Mouse (Mus musculus): ENCODE measurements around the gene Cysltr2. TPM values are rescaled to one million over a fixed set of nuclear protein-coding genes. Genes with fewer than 3 reads are reported as not detected.

The Cysltr2 gene
- polyA plus RNA-seq, 1 experiment from 2014 or later = 2.0 TPM

DNA sequence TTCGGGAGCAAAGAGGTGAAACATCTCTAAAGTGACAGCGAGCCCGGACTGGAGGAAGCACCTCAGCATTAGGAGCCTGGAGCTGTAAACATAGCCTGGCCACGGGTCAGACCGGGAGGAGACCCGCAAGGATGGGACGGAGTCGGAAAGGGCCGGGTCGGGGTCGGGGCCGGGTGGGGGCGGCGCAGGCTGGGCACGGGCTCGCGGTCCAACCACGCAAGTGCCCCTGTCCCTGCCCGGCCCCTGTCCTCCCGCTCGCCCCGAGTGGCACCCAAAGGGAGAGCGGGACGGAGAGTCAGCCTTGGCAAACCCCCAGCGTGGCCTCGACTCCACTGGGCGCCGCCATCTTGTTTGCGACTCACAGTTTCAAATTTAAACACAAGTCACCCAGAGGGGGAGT lies 68.8 kb downstream of the Cysltr2 start:
- Histone ChIP-seq H3K9ac (ENCODE audit: low read length) (no peak overlapping the region), H3K4me1 (ENCODE audit: control insufficient read depth, insufficient read depth, low read length) (no peaks in the 10 kb centered on the region), H3K36me3 (ENCODE audit: control insufficient read depth, insufficient read depth) (no peaks in the 10 kb centered on the region), H3K27me3 (ENCODE audit: control insufficient read depth, insufficient read depth, low read length) (no peaks in the 10 kb centered on the region), H3K9me3 (replicated peaks; ENCODE audit: control insufficient read depth, low read length) (0 out of 2 replicates have a peak, but pooled peaks cover 2% of the 10 kb centered on the region), H3K4me2 (ENCODE audit: low read depth, low read length) (no peak overlapping the region), H3K27ac (ENCODE audit: low read length) (no peak overlapping the region), H3K4me3 (ENCODE audit: low read length) (no peak overlapping the region)
- no peak for ATAC-seq (replicated peaks; ENCODE audit: extremely low read depth, insufficient read depth, low FRiP score)
- WGBS = 93% methylated on average over 29 of the region's 29 CpGs

DNA sequence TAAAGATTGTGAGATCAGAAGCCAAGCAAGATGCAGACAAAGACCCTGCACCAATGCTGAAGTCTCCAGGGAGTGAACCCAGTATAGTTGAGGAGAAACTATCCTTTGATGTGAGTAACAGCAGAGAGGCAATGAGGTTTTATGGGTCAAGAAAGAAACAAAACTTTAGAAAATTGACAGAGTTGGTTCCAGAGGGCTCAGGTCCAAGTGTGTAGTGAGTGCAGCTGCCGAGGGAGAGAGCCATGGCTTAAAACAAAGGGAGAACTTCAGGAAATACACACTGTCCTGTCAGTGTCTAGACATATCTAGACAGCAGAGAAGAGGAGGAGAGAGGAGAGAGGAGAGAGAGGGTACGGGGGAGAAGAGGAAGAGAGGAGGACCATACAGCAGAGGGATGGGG lies 72.8 kb downstream of the Cysltr2 start:
- Histone ChIP-seq H3K4me1 (ENCODE audit: control insufficient read depth, insufficient read depth, low read length) (no peaks in the 10 kb centered on the region), H3K27me3 (ENCODE audit: control insufficient read depth, insufficient read depth, low read length) (no peaks in the 10 kb centered on the region), H3K9me3 (replicated peaks; ENCODE audit: control insufficient read depth, low read length) (0 out of 2 replicates have a peak, but pooled peaks cover 2% of the 10 kb centered on the region), H3K36me3 (ENCODE audit: control insufficient read depth, insufficient read depth) (no peaks in the 10 kb centered on the region), H3K4me2 (ENCODE audit: low read depth, low read length) (no peak overlapping the region), H3K4me3 (ENCODE audit: low read length) (no peak overlapping the region), H3K9ac (ENCODE audit: low read length) (no peak overlapping the region), H3K27ac (ENCODE audit: low read length) (no peak overlapping the region)
- WGBS = 40% methylated on average over 2 of the region's 2 CpGs
- no peak for ATAC-seq (replicated peaks; ENCODE audit: extremely low read depth, insufficient read depth, low FRiP score)

Other genes with a start within 250 kb of the Cysltr2 start
- gene Rcbtb2, start 73.9 kb upstream of the Cysltr2 start, polyA plus RNA-seq (2015; fragmentation: Nextera tagmentation; extraction: Ambion mirVana) = 62.2 and 77.3 TPM in 2 replicates
- gene Lpar6, start 188.8 kb upstream of the Cysltr2 start, polyA plus RNA-seq (2015; fragmentation: Nextera tagmentation; extraction: Ambion mirVana) = 7.5 and 9.4 TPM in 2 replicates